Mouse (Mus musculus) intestine, postnatal 0 days (tissue): Measurements from ENCODE around the gene Lcp2. TPM values are rescaled to one million over a fixed set of nuclear protein-coding genes. Genes with fewer than 3 reads are reported as not detected.
A peak's percentile ranks its signal among the peaks of the same experiment; 100 is the strongest.

ENCODE experiments used
- ATAC-seq: fragments of 200-750 bp; cut with Nextera tagmentation; 2 replicates; pipeline ENCODE4 v1.8.0; 2017; ENCODE audit warnings: mild to moderate bottlenecking, moderate TSS enrichment, moderate library complexity
- H3K27ac ChIP-seq: fragments of 300-500 bp; sonication (generic); 2 replicates; pipeline ENCODE4 v1.5.1; 2014; ENCODE audit warnings: mild to moderate bottlenecking, low read depth, low read length, moderate library complexity
- H3K27me3 ChIP-seq: fragments of 300-500 bp; sonication (generic); replicated peaks from 2 replicates; pipeline ENCODE4 v1.6.1; 2014; ENCODE audit warnings: low read length, mixed read lengths; ENCODE audit not compliant: control insufficient read depth, insufficient read depth
- H3K36me3 ChIP-seq: fragments of 300-500 bp; sonication (generic); 2 replicates; pipeline ENCODE4 v1.6.1; 2014; ENCODE audit warnings: mild to moderate bottlenecking, moderate library complexity; ENCODE audit not compliant: control insufficient read depth, insufficient read depth
- H3K4me1 ChIP-seq: fragments of 300-500 bp; sonication (generic); replicated peaks from 2 replicates; pipeline ENCODE4 v1.6.1; 2014; ENCODE audit warnings: antibody characterized with exemption, low read length, mixed read lengths; ENCODE audit not compliant: control insufficient read depth, insufficient read depth
- H3K4me2 ChIP-seq: fragments of 300-500 bp; sonication (generic); replicated peaks from 2 replicates; pipeline ENCODE4 v1.6.1; 2014; ENCODE audit warnings: low read depth, mild to moderate bottlenecking, moderate library complexity
- H3K4me3 ChIP-seq: fragments of 300-500 bp; sonication (generic); 2 replicates; pipeline ENCODE4 v1.5.1; 2014; ENCODE audit warnings: low read depth, low read length
- H3K9ac ChIP-seq: fragments of 300-500 bp; sonication (generic); 2 replicates; pipeline ENCODE4 v1.6.1; 2014; ENCODE audit warnings: mild to moderate bottlenecking, low read depth, low read length
- H3K9me3 ChIP-seq: fragments of 300-500 bp; sonication (generic); 2 replicates; pipeline ENCODE4 v1.6.1; 2016; ENCODE audit warnings: mixed run types; ENCODE audit not compliant: control insufficient read depth
- CTCF ChIP-seq: sonication (generic); IDR thresholded peaks from 2 replicates; pipeline ENCODE4 v1.5.1; 2016; ENCODE audit warnings: low read depth, mild to moderate bottlenecking, control low read depth, antibody characterized with exemption, moderate library complexity
- WGBS: fragments of 180-500 bp; shearing (Covaris S2); extraction: QIAGEN DNeasy Blood & Tissue Kit; methylation state at CpG from one replicate; pipeline ENCODE4 v1.1.7; 2014; 5-methylcytosine and 5-hydroxymethylcytosine counted together
- polyA plus RNA-seq: library from polyadenylated mRNA; unstranded; fragments of >200 nt; fragmentation: Nextera tagmentation; extraction: Ambion mirVana; gene quantifications from 2 replicates; pipeline ENCODE4 v1.2.1, GENCODE M21; 2015

Lcp2 gene
- polyA plus RNA-seq, 1 experiment from 2014 or later = 2.0 TPM

GRCm38 (mm10) chr11:34061740-34062139 lies 15.0 kb downstream of the Lcp2 start:
- ATAC-seq = no peak
- no peaks in the 10 kb centered on the region for H3K9me3 ChIP-seq
- whole genome bisulfite sequencing = 31% methylated on average over 6 of the region's 6 CpGs
- H3K9ac ChIP-seq = no peak overlapping the region
- no peak overlapping the region for H3K27ac ChIP-seq
- H3K4me1 ChIP-seq = no peaks in the 10 kb centered on the region
- TF ChIP-seq CTCF = no peak
- H3K27me3 ChIP-seq = no peaks in the 10 kb centered on the region
- no peak overlapping the region for H3K4me2 ChIP-seq
- H3K4me3 ChIP-seq = no peak overlapping the region
- H3K36me3 ChIP-seq = no peaks in the 10 kb centered on the region

GRCm38 (mm10) chr11:34063257-34063656 lies 16.5 kb downstream of the Lcp2 start:
- no peaks in the 10 kb centered on the region for H3K4me1 ChIP-seq
- H3K9ac ChIP-seq = no peak overlapping the region
- no peak for TF ChIP-seq CTCF
- H3K36me3 ChIP-seq = no peaks in the 10 kb centered on the region
- H3K9me3 ChIP-seq = no peaks in the 10 kb centered on the region
- 57% methylated on average over 2 of the region's 2 CpGs for WGBS
- H3K27ac ChIP-seq = no peak overlapping the region
- ATAC-seq = no peak
- H3K27me3 ChIP-seq = no peaks in the 10 kb centered on the region
- no peak overlapping the region for H3K4me3 ChIP-seq
- no peak overlapping the region for H3K4me2 ChIP-seq

- Histone ChIP-seq H3K9me3 (no peaks in the 10 kb centered on the region), H3K27ac (no peak overlapping the region), H3K4me1 (no peaks in the 10 kb centered on the region), H3K36me3 (no peaks in the 10 kb centered on the region), H3K9ac (no peak overlapping the region), H3K4me2 (no peak overlapping the region), H3K27me3 (no peaks in the 10 kb centered on the region), H3K4me3 (no peak overlapping the region)
- TF ChIP-seq CTCF = no peak
- 64% methylated on average over 5 of the region's 5 CpGs for WGBS
- no peak for ATAC-seq
Measured at GRCm38 (mm10) chr11:34063702-34064485, 17.2 kb downstream of the Lcp2 start.

GRCm38 (mm10) chr11:34070596-34070995 lies 23.9 kb downstream of the Lcp2 start:
- no peak for ATAC-seq
- Histone ChIP-seq H3K4me1 (no peaks in the 10 kb centered on the region), H3K4me3 (no peak overlapping the region), H3K4me2 (no peak overlapping the region), H3K36me3 (no peaks in the 10 kb centered on the region), H3K9ac (no peak overlapping the region), H3K27ac (no peak overlapping the region), H3K9me3 (no peaks in the 10 kb centered on the region), H3K27me3 (no peaks in the 10 kb centered on the region)
- TF ChIP-seq CTCF = no peak

GRCm38 (mm10) chr11:34072309-34072708 lies 25.6 kb downstream of the Lcp2 start:
- H3K27ac ChIP-seq = no peak overlapping the region
- no peaks in the 10 kb centered on the region for H3K9me3 ChIP-seq
- no peak overlapping the region for H3K9ac ChIP-seq
- no peak overlapping the region for H3K4me2 ChIP-seq
- ATAC-seq = no peak
- 63% methylated on average over 4 of the region's 4 CpGs for WGBS
- H3K4me3 ChIP-seq = no peak overlapping the region
- H3K27me3 ChIP-seq = no peaks in the 10 kb centered on the region
- no peak for TF ChIP-seq CTCF
- no peaks in the 10 kb centered on the region for H3K36me3 ChIP-seq
- no peaks in the 10 kb centered on the region for H3K4me1 ChIP-seq

GRCm38 (mm10) chr11:34073776-34074175 lies 27.1 kb downstream of the Lcp2 start:
- peak; percentile 86 for TF ChIP-seq CTCF
- no peak overlapping the region for H3K4me2 ChIP-seq
- H3K9ac ChIP-seq = no peak overlapping the region
- no peak overlapping the region for H3K27ac ChIP-seq
- H3K27me3 ChIP-seq = no peaks in the 10 kb centered on the region
- H3K4me1 ChIP-seq = no peaks in the 10 kb centered on the region
- H3K9me3 ChIP-seq = no peaks in the 10 kb centered on the region
- ATAC-seq = no peak
- 15% methylated on average over 15 of the region's 15 CpGs for WGBS
- H3K36me3 ChIP-seq = no peaks in the 10 kb centered on the region
- no peak overlapping the region for H3K4me3 ChIP-seq
